Mouse (Mus musculus): ENCODE measurements around the gene Avpr2. TPM values are rescaled to one million over a fixed set of nuclear protein-coding genes. Genes with fewer than 3 reads are reported as not detected.

Gene Avpr2
- polyA plus RNA-seq, 1 experiment from 2014 or later = 0.34 TPM

- H3K4me1 ChIP-seq = peaks cover 7% of the 10 kb centered on the region
- WGBS = 23% methylated on average over 34 of the region's 34 CpGs
- H3K4me3 ChIP-seq = peak overlapping the region; percentile 58
- ATAC-seq (ENCODE audit: low FRiP score, low read depth) = peak; percentile 32; the same call in 1 of the 2 replicates
- H3K4me2 ChIP-seq (replicated peaks) = peak overlapping the region; percentile 65
- H3K9me3 ChIP-seq = no peaks in the 10 kb centered on the region
- H3K27me3 ChIP-seq = no peaks in the 10 kb centered on the region
- H3K27ac ChIP-seq (replicated peaks) = peak overlapping the region; percentile 71; the same call in 1 of the 2 replicates
- peak overlapping the region; percentile 69 for H3K9ac ChIP-seq (replicated peaks)
- H3K36me3 ChIP-seq = peaks cover 28% of the 10 kb centered on the region
Observed at GRCm38 (mm10) chrX:73921285-73921822, 29.5 kb downstream of the Avpr2 start.

DNA sequence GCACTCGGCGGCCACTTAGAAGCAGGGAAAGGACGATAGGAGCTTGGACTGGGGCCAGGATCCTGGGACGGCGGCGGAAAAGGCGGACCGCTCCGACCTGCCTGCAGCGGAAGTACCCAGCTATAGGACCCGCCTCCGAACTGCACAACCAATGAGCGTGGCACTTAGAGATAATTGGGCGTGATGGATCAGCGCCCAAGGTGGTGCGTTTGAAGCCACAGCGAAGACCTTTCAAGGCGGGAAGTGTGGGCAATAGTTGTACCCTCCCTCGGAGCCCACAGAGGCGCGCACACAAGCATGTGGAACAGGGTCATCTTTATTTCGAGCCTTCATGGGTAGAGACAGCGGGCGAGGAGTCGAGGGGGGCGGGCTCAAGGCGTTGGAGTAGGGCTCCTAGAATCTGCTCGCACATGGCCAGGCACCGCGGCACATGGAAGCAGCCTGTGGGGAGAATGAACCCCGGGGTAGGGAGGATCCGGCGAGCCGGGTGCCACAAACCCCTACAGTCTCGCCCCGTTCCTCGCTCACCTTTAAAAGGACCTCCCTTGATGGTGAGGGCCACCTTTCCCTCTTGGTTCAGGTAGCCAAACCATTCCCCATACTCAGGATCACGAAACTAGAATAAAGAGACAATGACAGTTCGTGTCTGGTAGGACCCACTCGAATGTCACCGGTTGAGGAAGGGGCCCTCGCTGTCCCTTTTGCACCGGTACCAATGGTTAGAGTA is 30.1 kb downstream of the Avpr2 start, which contains the start of the genes Arhgap4 and Naa10:
Gene Arhgap4 (minus strand): TSS at position 48 of the 727 bp plus-strand sequence.
Gene Naa10 (minus strand): TSS at position 122 of the 727 bp plus-strand sequence.
- Histone ChIP-seq H3K4me1 (peaks cover 7% of the 10 kb centered on the region), H3K4me2 (replicated peaks) (peak within 1 kb of the TSS; percentile 65), H3K4me3 (peak within 1 kb of the TSS; percentile 58), H3K27me3 (no peaks in the 10 kb centered on the region), H3K36me3 (peaks cover 27% of the 10 kb centered on the region), H3K9ac (replicated peaks) (peak within 1 kb of the TSS; percentile 69), H3K9me3 (no peaks in the 10 kb centered on the region), H3K27ac (replicated peaks) (peak within 1 kb of the TSS; percentile 71)
- peak; percentile 97 for ATAC-seq (ENCODE audit: low FRiP score, low read depth)
- 21% methylated on average over 42 of the region's 43 CpGs for WGBS

GRCm38 (mm10) chrX:73922550-73922882 is 30.6 kb downstream of the Avpr2 start:
- no peaks in the 10 kb centered on the region for H3K9me3 ChIP-seq
- peak overlapping the region; percentile 65 for H3K4me2 ChIP-seq (replicated peaks)
- peak overlapping the region; percentile 58 for H3K4me3 ChIP-seq
- 75% methylated on average over 8 of the region's 8 CpGs for WGBS
- peaks cover 21% of the 10 kb centered on the region; the same call in 1 of the 2 replicates for H3K36me3 ChIP-seq
- H3K9ac ChIP-seq (replicated peaks) = peak overlapping the region; percentile 51
- peak overlapping the region; percentile 68; the same call in 1 of the 2 replicates for H3K27ac ChIP-seq (replicated peaks)
- H3K4me1 ChIP-seq = peaks cover 7% of the 10 kb centered on the region
- H3K27me3 ChIP-seq = no peaks in the 10 kb centered on the region
- no peak for ATAC-seq (ENCODE audit: low FRiP score, low read depth)

DNA sequence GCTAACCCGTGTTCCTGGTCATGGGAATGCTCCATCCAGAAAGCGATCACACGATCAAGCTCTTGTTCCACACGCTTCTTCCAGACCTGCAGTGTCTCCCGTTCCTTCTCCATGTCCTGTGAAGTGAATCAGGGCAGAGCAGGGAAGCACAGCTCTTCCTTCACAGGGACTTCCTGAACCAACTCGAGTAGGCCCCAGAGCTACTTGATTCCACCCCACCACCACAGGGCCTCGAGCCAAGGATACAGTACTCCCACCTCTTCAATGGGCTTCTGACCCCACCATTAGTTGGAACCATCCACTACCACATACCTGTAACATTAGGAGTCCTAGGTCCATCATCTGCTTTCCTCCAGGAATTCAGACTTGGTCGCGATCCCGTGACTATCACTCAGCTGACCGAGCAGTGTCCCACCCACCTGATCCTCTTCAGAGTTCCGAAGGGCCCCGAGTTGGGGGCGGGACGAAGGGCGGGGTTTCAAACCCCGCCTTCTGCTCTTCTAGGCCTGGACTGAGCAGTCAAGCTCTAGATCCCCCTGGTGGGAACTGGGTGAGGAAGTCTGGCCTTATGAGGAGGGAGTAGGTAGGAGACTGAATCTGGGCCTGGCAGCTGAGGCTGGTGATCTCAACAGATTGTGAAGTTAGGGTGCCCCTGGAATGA is 38.6 kb downstream of the Avpr2 start, which contains the start of gene Renbp:
Gene Renbp (minus strand): TSS at position 449 of the 661 bp plus-strand sequence.
- Histone ChIP-seq H3K27me3 (no peaks in the 10 kb centered on the region), H3K4me1 (no peaks in the 10 kb centered on the region), H3K4me2 (replicated peaks) (0 out of 2 replicates have a peak within 1 kb of the TSS, but pooled peaks have one; percentile 7), H3K4me3 (0 out of 2 replicates have a peak within 1 kb of the TSS, but pooled peaks have one; percentile 4), H3K9me3 (no peaks in the 10 kb centered on the region), H3K36me3 (no peaks in the 10 kb centered on the region), H3K27ac (replicated peaks) (no peak within 1 kb of the TSS), H3K9ac (replicated peaks) (no peak within 1 kb of the TSS)
- ATAC-seq (ENCODE audit: low FRiP score, low read depth) = no peak
- WGBS = 40% methylated on average over 17 of the region's 17 CpGs

DNA sequence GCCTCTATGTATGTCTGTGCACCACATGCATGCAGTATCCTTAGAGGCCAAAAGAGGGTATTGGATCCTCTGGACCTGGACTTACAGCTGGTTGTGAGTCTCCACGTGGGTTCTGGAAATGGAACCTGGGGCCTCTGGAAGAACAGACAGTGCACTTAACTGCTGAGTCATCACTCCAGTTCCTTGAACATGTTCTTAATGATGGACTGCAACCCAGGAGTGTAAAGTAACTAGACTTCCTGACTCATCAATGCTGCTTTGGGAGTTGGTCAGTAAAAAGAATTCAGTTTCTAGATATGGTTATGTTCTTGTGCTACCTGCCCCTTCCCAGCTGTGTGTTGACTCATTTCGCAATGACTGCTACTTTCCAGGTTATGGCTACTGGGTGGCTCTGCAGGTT is 40.0 kb downstream of the Avpr2 start:
- H3K27me3 ChIP-seq = no peaks in the 10 kb centered on the region
- H3K4me1 ChIP-seq = no peaks in the 10 kb centered on the region
- no peak overlapping the region for H3K9ac ChIP-seq (replicated peaks)
- no peak overlapping the region for H3K4me3 ChIP-seq
- ATAC-seq (ENCODE audit: low FRiP score, low read depth) = no peak
- H3K4me2 ChIP-seq (replicated peaks) = no peak overlapping the region
- H3K9me3 ChIP-seq = no peaks in the 10 kb centered on the region
- WGBS = 76% methylated on average over 2 of the region's 2 CpGs
- H3K36me3 ChIP-seq = no peaks in the 10 kb centered on the region
- no peak overlapping the region for H3K27ac ChIP-seq (replicated peaks)

DNA sequence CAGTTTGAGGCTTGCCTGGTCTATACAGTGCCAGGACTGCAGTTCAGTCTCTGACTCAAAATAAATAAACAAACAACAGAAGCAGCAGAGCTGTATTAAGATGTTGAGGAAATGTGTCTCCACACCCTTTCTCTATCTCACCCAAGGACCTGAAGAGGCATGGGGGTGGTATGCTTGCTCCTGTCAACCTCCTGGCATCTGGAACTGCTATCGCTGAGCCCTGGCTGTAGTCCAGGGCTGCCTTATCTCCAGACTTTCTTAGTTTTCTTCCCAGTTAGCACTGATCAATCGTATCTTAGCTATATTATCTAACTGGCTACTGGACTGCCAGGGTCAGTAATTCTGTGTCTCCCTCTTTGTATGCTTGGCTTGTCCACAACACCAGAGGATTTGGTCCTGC is 50.0 kb downstream of the Avpr2 start:
- Histone ChIP-seq H3K27me3 (no peaks in the 10 kb centered on the region), H3K36me3 (peaks cover 52% of the 10 kb centered on the region)
- 83% methylated on average over 2 of the region's 2 CpGs for WGBS

GRCm38 (mm10) chrX:73942294-73942693 is 50.4 kb downstream of the Avpr2 start:
- H3K4me3 ChIP-seq = no peak overlapping the region
- H3K27me3 ChIP-seq = no peaks in the 10 kb centered on the region
- no peaks in the 10 kb centered on the region for H3K4me1 ChIP-seq
- H3K4me2 ChIP-seq (replicated peaks) = no peak overlapping the region
- H3K36me3 ChIP-seq = peaks cover 56% of the 10 kb centered on the region
- no peaks in the 10 kb centered on the region for H3K9me3 ChIP-seq
- ATAC-seq (ENCODE audit: low FRiP score, low read depth) = no peak
- no peak overlapping the region for H3K9ac ChIP-seq (replicated peaks)
- WGBS = 89% methylated on average over 2 of the region's 2 CpGs
- no peak overlapping the region for H3K27ac ChIP-seq (replicated peaks)

More for the DNA sequence above, 50.0 kb downstream of the Avpr2 start:
- no peak overlapping the region for H3K9ac ChIP-seq (replicated peaks)
- ATAC-seq (ENCODE audit: low FRiP score, low read depth) = no peak
- no peak overlapping the region for H3K4me2 ChIP-seq (replicated peaks)
- no peak overlapping the region for H3K4me3 ChIP-seq
- no peaks in the 10 kb centered on the region for H3K4me1 ChIP-seq
- no peaks in the 10 kb centered on the region for H3K9me3 ChIP-seq
- H3K27ac ChIP-seq (replicated peaks) = no peak overlapping the region

Other genes starting within 250 kb of the Avpr2 start
- gene Pnck, start 232.0 kb upstream of the Avpr2 start, polyA plus RNA-seq (2016; fragmentation: Nextera tagmentation; extraction: Ambion mirVana) = 26.2 and 30.0 TPM in 2 replicates
- 7.3 and 7.7 TPM in 2 replicates for gene Slc6a8, start 219.0 kb upstream of the Avpr2 start, polyA plus RNA-seq (2016; fragmentation: Nextera tagmentation; extraction: Ambion mirVana)
- gene Bcap31, start 175.9 kb upstream of the Avpr2 start, polyA plus RNA-seq (2016; fragmentation: Nextera tagmentation; extraction: Ambion mirVana) = 117 and 119 TPM in 2 replicates
- gene Abcd1, start 175.5 kb upstream of the Avpr2 start, polyA plus RNA-seq (2016; fragmentation: Nextera tagmentation; extraction: Ambion mirVana) = 10.2 and 13.7 TPM in 2 replicates
- 0.11 and 0.16 TPM in 2 replicates for gene Plxnb3, start 135.0 kb upstream of the Avpr2 start, polyA plus RNA-seq (2016; fragmentation: Nextera tagmentation; extraction: Ambion mirVana)
- gene Srpk3, start 117.7 kb upstream of the Avpr2 start, polyA plus RNA-seq (2016; fragmentation: Nextera tagmentation; extraction: Ambion mirVana) = 1.1 and 1.4 TPM in 2 replicates
- gene Idh3g, start 105.2 kb upstream of the Avpr2 start, polyA plus RNA-seq (2016; fragmentation: Nextera tagmentation; extraction: Ambion mirVana) = 166 and 169 TPM in 2 replicates
- 118 and 119 TPM in 2 replicates for gene Ssr4, start 105.1 kb upstream of the Avpr2 start, polyA plus RNA-seq (2016; fragmentation: Nextera tagmentation; extraction: Ambion mirVana)
- 2.4 and 2.5 TPM in 2 replicates for gene Pdzd4, start 67.1 kb upstream of the Avpr2 start, polyA plus RNA-seq (2016; fragmentation: Nextera tagmentation; extraction: Ambion mirVana)
- gene L1cam, start 4.0 kb downstream of the Avpr2 start, polyA plus RNA-seq (2016; fragmentation: Nextera tagmentation; extraction: Ambion mirVana) = 34.9 and 42.6 TPM in 2 replicates
- 2.6 and 2.8 TPM in 2 replicates for gene Arhgap4, start 29.8 kb downstream of the Avpr2 start, polyA plus RNA-seq (2016; fragmentation: Nextera tagmentation; extraction: Ambion mirVana)
- gene Naa10, start 29.8 kb downstream of the Avpr2 start, polyA plus RNA-seq (2016; fragmentation: Nextera tagmentation; extraction: Ambion mirVana) = 119 and 123 TPM in 2 replicates
- gene Renbp, start 38.7 kb downstream of the Avpr2 start, polyA plus RNA-seq (2016; fragmentation: Nextera tagmentation; extraction: Ambion mirVana) = 13.4 and 14.9 TPM in 2 replicates
- 81.9 and 88.5 TPM in 2 replicates for gene Hcfc1, start 74.3 kb downstream of the Avpr2 start, polyA plus RNA-seq (2016; fragmentation: Nextera tagmentation; extraction: Ambion mirVana)
- gene Irak1, start 131.8 kb downstream of the Avpr2 start, polyA plus RNA-seq (2016; fragmentation: Nextera tagmentation; extraction: Ambion mirVana) = 56.9 and 59.7 TPM in 2 replicates
- not detected in 2 replicates for gene Opn1mw, start 235.4 kb downstream of the Avpr2 start, polyA plus RNA-seq (2016; fragmentation: Nextera tagmentation; extraction: Ambion mirVana)
- gene Mecp2, start 243.3 kb downstream of the Avpr2 start, polyA plus RNA-seq (2016; fragmentation: Nextera tagmentation; extraction: Ambion mirVana) = 17.8 and 19.7 TPM in 2 replicates

Measured in midbrain, embryonic 12.5 days (tissue).